Mouse (Mus musculus): Measurements from ENCODE around the gene Rnaseh2a. TPM values are rescaled to one million over a fixed set of nuclear protein-coding genes. Genes with fewer than 3 reads are reported as not detected.

Rnaseh2a gene
- polyA plus RNA-seq, 1 experiment from 2014 or later = 173 TPM

DNA sequence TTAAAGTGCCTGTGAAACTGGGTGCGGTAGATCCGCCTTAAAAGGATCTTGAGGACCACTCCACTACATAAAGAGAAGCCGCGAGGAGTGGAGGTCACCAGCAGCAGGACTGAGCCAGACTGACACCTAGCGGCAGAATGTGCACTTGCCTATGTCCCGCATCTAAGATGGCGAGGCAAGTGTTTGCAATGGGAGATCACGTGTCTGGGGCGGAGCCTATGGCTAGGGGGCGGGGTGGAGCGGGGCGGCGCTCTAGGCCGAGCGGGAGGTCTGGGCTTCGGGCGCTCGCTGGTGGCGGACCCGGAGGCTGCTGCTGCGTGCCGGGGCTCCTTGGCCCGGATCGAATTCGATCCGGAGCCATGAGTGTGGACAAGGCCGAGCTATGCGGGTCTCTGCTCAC, 20.8 kb upstream of the Rnaseh2a start, which contains the start of gene Hook2:
Gene Hook2 (plus strand): TSS at position 255 of the 400 bp plus-strand sequence.
- Histone ChIP-seq H3K27me3 (ENCODE audit: poor library complexity, severe bottlenecking) (peaks cover 64% of the 10 kb centered on the region), H3K9me3 (no peaks in the 10 kb centered on the region), H3K27ac (peak within 1 kb of the TSS; percentile 89), H3K4me1 (peaks cover 36% of the 10 kb centered on the region), H3K36me3 (replicated peaks) (0 out of 2 replicates have a peak, but pooled peaks cover 4% of the 10 kb centered on the region), H3K4me3 (peak within 1 kb of the TSS; percentile 73)
- under 1% methylated on average over 28 of the region's 28 CpGs for whole genome bisulfite sequencing
- DNase-seq (ENCODE audit: extremely low spot score, low spot score) = peak; percentile 96

DNA sequence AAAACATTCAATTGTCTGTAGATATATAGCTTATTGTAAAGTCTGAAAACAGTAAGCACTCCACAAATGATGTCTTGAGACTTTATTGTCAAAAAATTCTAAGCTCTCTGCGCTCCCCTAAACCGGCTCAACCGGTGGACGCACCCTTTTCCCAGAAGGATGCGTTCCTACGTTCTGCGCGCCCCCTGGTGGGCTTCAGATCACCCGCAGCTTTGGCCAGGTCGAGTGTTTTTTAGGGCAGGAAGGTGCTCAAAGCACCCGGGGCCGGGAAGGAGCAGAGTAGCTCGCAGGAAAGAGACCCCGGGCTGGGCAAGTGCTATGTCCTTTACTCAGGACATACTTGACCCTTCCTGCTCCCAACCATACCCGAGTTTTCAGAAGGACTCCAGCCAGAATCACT, 20.2 kb upstream of the Rnaseh2a start:
- under 1% methylated on average over 15 of the region's 15 CpGs for WGBS
- peak; percentile 88 for DNase-seq (ENCODE audit: extremely low spot score, low spot score)
- Histone ChIP-seq H3K4me1 (peaks cover 41% of the 10 kb centered on the region), H3K9me3 (no peaks in the 10 kb centered on the region), H3K36me3 (replicated peaks) (no peaks in the 10 kb centered on the region), H3K4me3 (peak overlapping the region; percentile 73), H3K27me3 (ENCODE audit: poor library complexity, severe bottlenecking) (peaks cover 60% of the 10 kb centered on the region), H3K27ac (peak overlapping the region; percentile 89)

DNA sequence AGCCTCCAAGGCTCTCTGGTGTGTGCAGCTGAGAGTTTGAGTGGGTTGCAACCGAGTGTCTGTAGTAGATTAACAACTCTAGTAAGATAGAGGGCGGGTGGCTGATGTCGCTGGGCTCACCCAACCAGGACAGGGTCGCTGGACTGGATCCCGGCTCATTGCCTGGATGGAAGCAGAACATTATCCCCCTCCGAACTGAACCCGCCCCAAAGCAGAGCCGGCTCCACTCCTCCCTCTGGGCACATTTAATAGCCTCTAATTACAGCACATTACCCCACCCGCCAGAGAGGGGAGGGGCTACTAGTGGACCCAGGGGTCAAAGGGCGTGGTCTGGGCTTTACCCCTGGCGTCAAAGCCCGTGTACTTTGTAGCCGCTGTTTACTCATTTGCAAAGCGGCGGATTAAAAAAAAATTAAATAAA, 19.8 kb upstream of the Rnaseh2a start:
- peak overlapping the region; percentile 73 for H3K4me3 ChIP-seq
- H3K27ac ChIP-seq = no peak overlapping the region
- H3K36me3 ChIP-seq (replicated peaks) = no peaks in the 10 kb centered on the region
- peaks cover 46% of the 10 kb centered on the region for H3K4me1 ChIP-seq
- H3K9me3 ChIP-seq = no peaks in the 10 kb centered on the region
- 11% methylated on average over 15 of the region's 15 CpGs for WGBS
- DNase-seq (ENCODE audit: extremely low spot score, low spot score) = no peak
- peaks cover 60% of the 10 kb centered on the region for H3K27me3 ChIP-seq (ENCODE audit: poor library complexity, severe bottlenecking)

DNA sequence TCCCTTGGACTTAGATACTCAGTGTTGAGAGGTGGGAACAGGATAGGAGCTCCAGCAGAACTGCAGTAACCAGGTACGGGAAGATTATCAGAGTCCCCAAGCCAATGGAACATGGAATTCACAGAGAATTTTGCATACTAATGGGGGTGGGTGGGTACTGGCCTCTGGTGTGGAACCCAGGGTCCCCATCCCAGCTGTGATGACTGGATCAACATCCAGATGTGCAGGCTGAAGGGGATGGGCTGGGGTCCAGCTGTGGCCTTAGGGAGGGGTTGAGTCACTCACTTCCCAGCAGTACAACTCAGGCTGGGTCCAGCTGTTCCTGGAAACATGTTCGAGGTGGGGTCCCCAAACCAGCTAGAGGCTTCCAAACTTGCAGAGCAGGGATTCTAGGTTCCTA, 18.3 kb upstream of the Rnaseh2a start:
- Histone ChIP-seq H3K4me1 (peaks cover 51% of the 10 kb centered on the region), H3K9me3 (no peaks in the 10 kb centered on the region), H3K36me3 (replicated peaks) (no peaks in the 10 kb centered on the region), H3K27ac (no peak overlapping the region), H3K27me3 (ENCODE audit: poor library complexity, severe bottlenecking) (peaks cover 61% of the 10 kb centered on the region), H3K4me3 (no peak overlapping the region)
- 84% methylated on average over 2 of the region's 2 CpGs for WGBS
- no peak for DNase-seq (ENCODE audit: extremely low spot score, low spot score)

DNA sequence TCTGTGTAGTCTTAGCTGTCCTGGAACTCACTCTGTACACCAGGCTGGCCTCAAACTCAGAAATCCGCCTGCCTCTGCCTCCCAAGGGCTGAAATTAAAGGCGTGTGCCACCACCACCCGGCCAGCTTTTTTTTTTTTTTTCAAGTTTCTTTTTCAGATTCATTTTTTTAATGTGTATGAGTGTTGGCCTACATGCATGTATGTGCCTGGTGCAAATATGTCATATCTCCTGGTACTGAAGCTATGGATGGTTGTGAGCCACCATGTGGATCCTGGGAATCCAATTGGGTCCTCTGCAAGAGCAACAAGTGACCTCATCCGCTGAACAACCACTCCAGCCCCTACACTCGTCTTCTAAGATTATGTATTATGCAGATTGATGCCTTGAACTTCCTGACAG, 17.8 kb upstream of the Rnaseh2a start:
- no peaks in the 10 kb centered on the region for H3K36me3 ChIP-seq (replicated peaks)
- H3K4me3 ChIP-seq = no peak overlapping the region
- H3K4me1 ChIP-seq = peaks cover 51% of the 10 kb centered on the region
- WGBS = 89% methylated on average over 5 of the region's 5 CpGs
- H3K9me3 ChIP-seq = no peaks in the 10 kb centered on the region
- H3K27ac ChIP-seq = no peak overlapping the region
- H3K27me3 ChIP-seq (ENCODE audit: poor library complexity, severe bottlenecking) = peaks cover 66% of the 10 kb centered on the region
- DNase-seq (ENCODE audit: extremely low spot score, low spot score) = no peak

DNA sequence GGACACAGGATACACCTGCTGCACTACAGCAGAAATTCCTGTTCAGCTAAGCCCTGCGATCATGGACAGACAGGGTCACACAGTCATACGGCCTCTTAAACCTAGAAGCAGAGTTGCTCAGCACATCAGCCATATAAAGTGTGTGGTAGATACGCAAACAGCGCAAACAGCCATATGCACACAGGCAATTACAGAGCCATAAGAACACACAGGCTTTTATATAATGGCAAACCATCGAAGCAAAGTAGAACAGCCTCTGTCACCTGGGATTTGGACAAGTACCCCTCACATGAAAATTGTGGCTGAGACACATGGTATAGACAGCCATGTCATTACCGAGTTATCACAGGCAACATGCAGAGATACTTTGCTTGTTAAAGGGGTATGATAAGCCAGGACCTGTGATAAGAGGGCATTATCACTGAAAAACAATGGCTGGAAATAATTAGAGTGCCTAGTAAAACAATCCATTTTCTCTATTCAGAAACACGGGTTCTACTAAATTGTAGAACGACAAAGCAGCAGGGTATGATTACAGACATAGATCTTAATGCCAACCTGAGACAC, 16.9 kb upstream of the Rnaseh2a start:
- DNase-seq (ENCODE audit: extremely low spot score, low spot score) = no peak
- peaks cover 58% of the 10 kb centered on the region for H3K4me1 ChIP-seq

DNA sequence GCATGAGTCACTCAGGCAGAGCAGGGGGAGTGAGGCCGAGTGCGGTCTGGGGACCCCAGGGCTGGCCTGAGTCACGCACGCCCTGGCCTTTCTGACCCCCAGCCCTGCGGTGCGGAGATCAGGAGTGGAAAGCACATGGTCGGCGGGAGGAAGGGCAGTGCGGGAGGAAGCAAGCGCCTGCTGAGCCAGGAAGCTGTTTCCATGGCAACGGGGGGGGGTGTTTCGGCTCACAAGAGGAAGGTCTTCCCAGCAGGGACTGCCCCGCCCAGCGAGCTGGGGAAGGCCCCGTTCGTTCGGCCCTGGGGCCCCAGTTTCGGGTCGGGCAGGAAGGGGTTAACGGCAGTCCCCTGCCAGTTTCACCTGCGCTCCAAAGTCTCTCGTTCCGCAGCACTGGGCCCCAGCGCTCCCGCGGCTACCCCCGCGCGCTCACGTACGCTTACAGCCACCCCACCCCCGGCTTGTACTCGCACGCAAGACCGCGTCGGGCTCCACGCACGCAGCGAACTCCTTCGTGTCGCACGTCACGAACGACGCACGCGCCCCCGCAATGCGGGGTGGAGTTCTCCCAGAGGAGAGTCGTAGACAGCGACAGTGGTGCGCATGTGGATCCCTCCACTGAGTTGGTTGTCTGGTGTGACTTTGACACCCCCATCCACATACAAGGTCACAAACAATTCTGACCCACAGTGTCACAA, 16.3 kb upstream of the Rnaseh2a start:
- peak; percentile 85 for DNase-seq (ENCODE audit: extremely low spot score, low spot score)
- H3K27ac ChIP-seq = peak overlapping the region; percentile 83
- H3K4me3 ChIP-seq = peak overlapping the region; percentile 62
- H3K36me3 ChIP-seq (replicated peaks) = no peaks in the 10 kb centered on the region
- WGBS = under 1% methylated on average over 53 of the region's 53 CpGs
- H3K9me3 ChIP-seq = no peaks in the 10 kb centered on the region
- peaks cover 78% of the 10 kb centered on the region for H3K27me3 ChIP-seq (ENCODE audit: poor library complexity, severe bottlenecking)
- peaks cover 57% of the 10 kb centered on the region for H3K4me1 ChIP-seq

More for the DNA sequence above, 16.9 kb upstream of the Rnaseh2a start:
- Histone ChIP-seq H3K27me3 (ENCODE audit: poor library complexity, severe bottlenecking) (peaks cover 72% of the 10 kb centered on the region), H3K9me3 (no peaks in the 10 kb centered on the region), H3K27ac (peak overlapping the region; percentile 83), H3K4me3 (peak overlapping the region; percentile 62), H3K36me3 (replicated peaks) (no peaks in the 10 kb centered on the region)
- WGBS = 45% methylated on average over 8 of the region's 8 CpGs

DNA sequence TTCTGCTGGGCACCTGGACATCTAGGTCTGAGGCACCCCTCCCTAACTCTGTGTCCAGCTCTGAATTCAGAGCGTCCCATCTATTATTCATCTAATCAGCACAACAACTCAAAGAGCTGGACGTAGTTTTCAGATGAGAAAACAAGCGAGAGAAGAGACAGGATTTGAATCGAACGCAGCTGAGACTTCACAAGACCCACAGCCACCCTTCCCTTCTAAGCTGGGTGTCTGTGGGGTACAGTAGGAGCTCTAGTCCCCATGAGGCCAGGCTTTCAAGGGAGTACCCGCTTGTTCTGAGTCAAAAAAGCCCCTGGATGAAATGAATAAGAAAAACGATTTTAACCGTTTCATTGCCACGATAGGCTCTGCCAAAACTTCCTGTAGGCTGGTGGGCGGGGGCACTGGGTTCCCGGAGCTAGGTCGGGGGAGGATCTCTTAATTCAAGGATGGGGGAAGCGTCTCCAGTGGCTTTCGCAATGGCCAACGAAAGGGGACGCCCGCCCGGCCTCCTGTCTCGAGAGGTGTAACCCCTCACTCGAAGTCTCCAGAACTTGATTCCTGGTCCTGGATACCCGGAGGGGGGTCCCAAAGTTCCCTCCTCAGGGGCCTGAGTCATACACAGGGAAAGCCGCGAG, 15.6 kb upstream of the Rnaseh2a start:
- H3K27me3 ChIP-seq (ENCODE audit: poor library complexity, severe bottlenecking) = peaks cover 85% of the 10 kb centered on the region
- H3K4me1 ChIP-seq = peaks cover 59% of the 10 kb centered on the region
- under 1% methylated on average over 23 of the region's 23 CpGs for whole genome bisulfite sequencing
- no peak for DNase-seq (ENCODE audit: extremely low spot score, low spot score)
- no peaks in the 10 kb centered on the region for H3K9me3 ChIP-seq
- H3K36me3 ChIP-seq (replicated peaks) = no peaks in the 10 kb centered on the region
- H3K27ac ChIP-seq = peak overlapping the region; percentile 83
- H3K4me3 ChIP-seq = peak overlapping the region; percentile 62

DNA sequence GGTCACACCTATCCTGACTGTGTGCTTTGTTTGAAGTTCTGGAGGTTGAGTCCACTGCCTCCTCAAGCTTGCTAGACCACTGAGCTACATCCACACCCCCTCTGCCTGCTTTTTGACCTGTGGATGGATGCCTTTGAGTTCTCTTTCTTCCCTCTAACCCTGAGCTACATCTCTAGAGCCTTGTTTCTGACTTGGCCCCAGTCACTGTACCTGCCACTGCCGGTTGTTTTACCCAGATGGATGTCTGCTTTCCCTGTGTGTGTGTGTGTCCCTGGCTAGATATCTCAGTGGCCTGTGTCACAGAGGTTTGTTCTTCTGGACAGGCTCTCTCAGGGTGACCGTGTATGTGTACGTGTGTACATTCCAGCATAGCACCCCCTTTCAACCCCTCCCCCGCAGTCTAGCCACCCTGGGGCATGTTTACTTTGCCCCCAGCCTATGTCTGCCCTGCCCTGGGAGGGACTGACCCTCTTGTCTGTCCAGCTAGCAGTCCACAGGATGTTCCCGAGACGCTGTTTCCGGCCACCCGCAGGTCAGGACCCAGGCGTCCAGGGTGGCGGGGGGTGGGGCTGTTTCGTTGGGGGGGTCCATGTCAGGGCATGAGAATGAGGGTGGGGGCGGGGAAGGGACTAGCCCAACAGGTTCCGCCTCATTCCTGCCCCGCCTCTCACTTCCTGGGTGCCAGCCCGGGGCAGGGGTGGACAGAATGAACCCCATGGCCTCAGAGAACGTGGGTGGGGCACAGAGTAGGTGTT, 14.9 kb upstream of the Rnaseh2a start:
- WGBS = 12% methylated on average over 16 of the region's 16 CpGs
- Histone ChIP-seq H3K4me1 (peaks cover 59% of the 10 kb centered on the region), H3K4me3 (peak overlapping the region; percentile 62), H3K9me3 (no peaks in the 10 kb centered on the region), H3K36me3 (replicated peaks) (no peaks in the 10 kb centered on the region), H3K27ac (peak overlapping the region; percentile 83), H3K27me3 (ENCODE audit: poor library complexity, severe bottlenecking) (peaks cover 92% of the 10 kb centered on the region)
- DNase-seq (ENCODE audit: extremely low spot score, low spot score) = no peak

DNA sequence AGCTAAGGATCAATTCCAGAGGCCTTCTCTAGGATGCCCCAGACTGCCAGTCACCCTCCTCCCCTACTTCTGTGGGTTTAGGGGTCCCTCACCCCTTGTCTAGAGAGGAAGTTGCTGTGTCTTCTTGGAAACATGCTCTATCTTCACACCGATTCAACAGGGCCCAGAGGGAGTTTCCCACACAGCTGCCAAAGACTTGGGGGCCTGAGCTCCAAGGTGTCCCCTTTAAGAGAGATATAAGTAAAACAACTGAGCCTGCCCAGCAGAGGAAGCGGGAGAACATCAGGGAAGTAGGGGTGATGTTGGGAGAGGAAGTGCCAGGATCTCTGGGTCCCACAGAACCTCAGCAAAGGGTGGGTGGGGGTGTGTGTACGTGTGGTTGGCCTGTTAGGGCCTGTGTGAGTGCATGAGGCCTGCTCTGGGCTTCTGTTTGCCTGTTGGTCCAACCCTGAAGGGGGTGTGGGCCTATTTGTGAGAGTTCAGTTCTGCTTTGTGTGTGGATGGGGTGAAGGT, 13.0 kb upstream of the Rnaseh2a start:
- Histone ChIP-seq H3K4me3 (no peak overlapping the region), H3K27me3 (ENCODE audit: poor library complexity, severe bottlenecking) (peaks cover 92% of the 10 kb centered on the region), H3K27ac (0 out of 2 replicates have a peak overlapping the region, but pooled peaks have one; percentile 20), H3K9me3 (no peaks in the 10 kb centered on the region), H3K4me1 (peaks cover 72% of the 10 kb centered on the region), H3K36me3 (replicated peaks) (no peaks in the 10 kb centered on the region)
- 68% methylated on average over 3 of the region's 3 CpGs for WGBS
- DNase-seq (ENCODE audit: extremely low spot score, low spot score) = no peak

DNA sequence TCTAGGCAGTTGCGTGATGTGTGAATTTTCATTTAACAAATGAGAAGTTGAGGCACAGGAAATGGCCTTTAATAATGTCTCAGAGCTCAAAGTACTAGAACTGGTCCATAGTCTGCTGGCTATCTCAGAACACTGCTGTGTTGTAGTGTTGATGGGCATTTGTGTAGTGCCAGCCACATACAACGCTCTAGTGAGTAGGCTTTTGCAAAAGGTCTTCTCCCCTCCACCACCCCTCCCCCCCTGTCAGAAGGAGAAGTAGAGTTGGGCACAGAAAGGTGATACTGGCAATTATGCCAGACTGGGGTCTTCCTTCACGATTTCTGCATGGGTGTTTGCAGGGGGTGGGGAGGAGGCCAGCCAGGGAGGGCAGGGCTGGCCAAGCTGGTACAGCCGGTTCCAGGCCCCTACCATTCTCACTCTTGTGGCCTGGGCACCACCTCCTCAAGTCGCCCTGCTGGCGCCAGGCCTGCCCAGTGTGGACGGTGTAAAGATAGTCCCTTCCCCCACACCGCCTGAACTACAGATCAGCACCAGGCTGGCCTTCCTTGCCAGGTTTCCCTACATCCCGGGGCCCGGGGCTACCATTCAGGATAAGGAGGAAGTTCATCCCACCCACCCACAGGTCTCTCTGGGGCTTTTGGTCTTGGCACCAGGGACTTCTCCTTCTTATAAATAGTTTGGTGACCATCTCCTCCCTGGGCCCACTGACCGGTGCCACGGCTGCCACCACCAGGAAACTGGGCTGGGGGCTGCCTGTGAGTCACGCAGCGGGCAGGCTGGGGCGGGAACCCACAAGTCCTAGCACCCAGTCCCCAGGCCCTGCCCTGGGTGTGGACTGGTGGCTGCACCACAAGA, 12.3 kb upstream of the Rnaseh2a start:
- H3K27me3 ChIP-seq (ENCODE audit: poor library complexity, severe bottlenecking) = peaks cover 92% of the 10 kb centered on the region
- no peaks in the 10 kb centered on the region for H3K36me3 ChIP-seq (replicated peaks)
- peaks cover 79% of the 10 kb centered on the region for H3K4me1 ChIP-seq
- WGBS = 83% methylated on average over 15 of the region's 15 CpGs
- no peaks in the 10 kb centered on the region for H3K9me3 ChIP-seq
- peak overlapping the region; percentile 12; the same call in 1 of the 2 replicates for H3K4me3 ChIP-seq
- no peak for DNase-seq (ENCODE audit: extremely low spot score, low spot score)
- H3K27ac ChIP-seq = 0 out of 2 replicates have a peak overlapping the region, but pooled peaks have one; percentile 20
